Mouse (Mus musculus): Measurements from ENCODE around the gene Tcf19.

- TF ChIP-seq CTCF (IDR thresholded peaks at IDR 0.05): no peak
- no peak for TF ChIP-seq EP300 (IDR thresholded peaks at IDR 0.05)
These were observed 22.9 kb upstream of the Tcf19 start for GRCm38 (mm10) chr17:35539540-35539939.
